Mouse (Mus musculus) spleen, adult 2 months (tissue): Measurements from ENCODE around the gene Adgrf5.

Experiments
- CTCF ChIP-seq: fragments of 200-500 bp; IDR thresholded peaks from 2 replicates; pipeline ENCODE4 v1.5.1; 2011; ENCODE audit warnings: mild to moderate bottlenecking, inconsistent platforms; ENCODE audit not compliant: insufficient read depth, insufficient read length, insufficient replicate concordance; ENCODE audit errors: extremely low read depth
- POLR2A ChIP-seq: fragments of 200-500 bp; IDR thresholded peaks from 2 replicates; pipeline ENCODE4 v1.6.1; 2011; ENCODE audit warnings: low read depth, low read length, inconsistent platforms

- no peak for TF ChIP-seq CTCF
- TF ChIP-seq POLR2A = no peak
These were observed 128.3 kb downstream of the Adgrf5 start for GRCm38 (mm10) chr17:43488439-43489151.
